Mouse (Mus musculus): ENCODE measurements at regions not wholly inside any gene's neighbourhood (a gene's known extent, or its start where the extent isn't known, plus 50 kb on each side); places are given as distances from the start of the nearest gene placed in this dataset.

DNA sequence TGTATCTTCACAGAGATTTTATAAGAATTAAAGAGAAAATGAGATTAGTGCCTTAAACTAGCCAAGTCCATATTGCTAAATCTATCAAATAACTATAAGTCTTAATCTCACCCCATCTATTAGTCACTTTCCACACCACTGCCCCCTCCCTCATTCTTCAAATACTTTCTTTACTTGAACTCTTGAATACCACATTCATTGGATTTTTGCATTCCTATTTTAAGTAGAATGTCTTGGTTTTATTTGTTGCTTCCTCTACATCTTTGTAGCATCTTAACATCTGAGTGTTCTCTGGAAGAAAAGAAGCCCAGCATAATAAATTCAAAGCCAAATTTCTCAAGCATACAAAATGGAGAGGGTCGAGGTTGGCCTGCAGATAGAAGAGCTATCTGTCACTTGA lies 200.9 kb upstream of the Thbs1 start:
- TF ChIP-seq CTCF (IDR thresholded peaks at IDR 0.05) (no peak), POLR2A (IDR thresholded peaks at IDR 0.05; ENCODE audit: insufficient read depth, low read depth, low read length) (no peak), EP300 (IDR thresholded peaks at IDR 0.05; ENCODE audit: insufficient read depth, low read depth, low read length) (no peak)
